Mouse (Mus musculus) retina, postnatal 7 days (tissue): Measurements from ENCODE around the gene Gfap.

Source experiments
- DNase-seq: peaks from one replicate; pipeline ENCODE4 v3.0.0-alpha.2; 2012; ENCODE audit warnings: low read depth, low spot score

Gene Gfap

DNA sequence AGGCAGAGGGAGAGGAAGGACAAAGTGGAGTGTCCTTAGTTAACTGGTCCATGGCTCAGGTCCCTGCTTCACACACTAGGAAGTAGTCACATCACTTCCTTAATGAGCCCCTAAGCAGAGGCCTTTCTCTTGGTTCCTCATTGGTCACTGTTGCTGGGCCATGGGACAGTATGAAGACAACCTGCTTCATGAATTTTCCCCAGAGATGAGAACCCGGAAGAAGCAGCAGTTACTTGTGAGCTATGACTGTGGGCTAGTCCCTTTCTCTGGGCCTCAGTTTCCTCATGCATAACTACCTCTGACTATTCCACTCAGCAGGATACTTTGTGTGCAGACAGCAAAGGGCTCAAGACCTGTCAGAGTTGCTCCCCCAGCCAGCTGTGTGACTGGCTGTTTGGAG, 63.3 kb downstream of the Gfap start:
- DNase-seq: no peak
